Mouse (Mus musculus) intestine, embryonic 14.5 days (tissue): Measurements from ENCODE around the gene Naip1. TPM values are rescaled to one million over a fixed set of nuclear protein-coding genes. Genes with fewer than 3 reads are reported as not detected.
"Not testable (repeated sequence)": the region's sequence is repeated elsewhere in the genome, so short reads cannot be mapped to it uniquely, and the experiment has no call there.

Source experiments
- ATAC-seq: fragments of 200-750 bp; cut with Nextera tagmentation; replicated peaks from 2 replicates; pipeline ENCODE4 v1.8.0; 2017; ENCODE audit warnings: low read depth, moderate number of reproducible peaks, moderate TSS enrichment, moderate library complexity; ENCODE audit not compliant: low FRiP score, low TSS enrichment
- DNase-seq: peaks from one replicate; pipeline ENCODE4 v3.0.0-alpha.2; 2018; ENCODE audit warnings: low spot score
- H3K27ac ChIP-seq: fragments of 300-500 bp; sonication (generic); 2 replicates; pipeline ENCODE4 v1.5.1; 2014; ENCODE audit warnings: low read depth, mild to moderate bottlenecking, control low read depth
- H3K27me3 ChIP-seq: fragments of 300-500 bp; sonication (generic); replicated peaks from 2 replicates; pipeline ENCODE4 v1.6.1; 2014; ENCODE audit warnings: low read length, control low read depth; ENCODE audit not compliant: control insufficient read depth, insufficient read depth
- H3K36me3 ChIP-seq: fragments of 300-500 bp; sonication (generic); 2 replicates; pipeline ENCODE4 v1.6.1; 2014; ENCODE audit warnings: low read length, control low read depth; ENCODE audit not compliant: control insufficient read depth, insufficient read depth
- H3K4me1 ChIP-seq: fragments of 300-500 bp; sonication (generic); replicated peaks from 2 replicates; pipeline ENCODE4 v1.6.1; 2014; ENCODE audit warnings: low read length, control low read depth, mixed read lengths; ENCODE audit not compliant: control insufficient read depth, insufficient read depth
- H3K4me2 ChIP-seq: fragments of 300-500 bp; sonication (generic); 2 replicates; pipeline ENCODE4 v1.6.1; 2014; ENCODE audit warnings: low read length
- H3K4me3 ChIP-seq: fragments of 300-500 bp; sonication (generic); 2 replicates; pipeline ENCODE4 v1.5.1; 2014; ENCODE audit warnings: low read depth, low read length, control low read depth, mixed read lengths
- H3K9ac ChIP-seq: fragments of 300-500 bp; sonication (generic); 2 replicates; pipeline ENCODE4 v1.6.1; 2014; ENCODE audit warnings: mild to moderate bottlenecking, low read length
- H3K9me3 ChIP-seq: fragments of 300-500 bp; sonication (generic); 2 replicates; pipeline ENCODE4 v1.6.1; 2016; ENCODE audit warnings: low read length, control low read depth; ENCODE audit not compliant: control insufficient read depth
- WGBS: fragments of 180-500 bp; shearing (Covaris S2); extraction: QIAGEN DNeasy Blood & Tissue Kit; methylation state at CpG from one replicate; pipeline ENCODE4 v1.1.7; 2014; 5-methylcytosine and 5-hydroxymethylcytosine counted together
- polyA plus RNA-seq: library from polyadenylated mRNA; unstranded; fragments of >200 nt; fragmentation: Nextera tagmentation; extraction: Ambion mirVana; gene quantifications from 2 replicates; pipeline ENCODE4 v1.2.1, GENCODE M21; 2014

Gene Naip1
- polyA plus RNA-seq, 1 experiment from 2014 or later: 1.3 TPM

DNA sequence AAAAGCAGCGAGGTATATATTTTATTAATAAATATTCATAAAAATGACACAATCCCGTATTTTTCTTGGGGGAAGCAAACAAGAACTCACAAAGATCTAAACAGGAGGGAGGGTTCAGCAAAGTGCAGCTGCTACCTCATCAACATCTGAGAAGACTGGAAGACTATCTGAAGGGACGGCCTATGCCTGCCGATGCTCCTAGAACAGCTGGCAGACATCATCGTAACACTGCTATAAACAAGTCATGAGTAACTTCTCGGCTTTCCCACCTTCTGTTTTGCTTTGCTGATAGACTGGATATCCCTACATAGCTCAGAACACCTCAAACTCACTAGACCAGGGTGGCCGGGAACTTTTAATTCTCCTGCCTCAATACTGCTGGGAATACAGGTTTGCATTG, 30.9 kb upstream of the Naip1 start:
- no peak overlapping the region for H3K4me2 ChIP-seq
- H3K4me1 ChIP-seq: no peaks in the 10 kb centered on the region
- H3K27me3 ChIP-seq: no peaks in the 10 kb centered on the region
- peaks cover 76% of the 10 kb centered on the region for H3K36me3 ChIP-seq
- ATAC-seq (no peak), DNase-seq (no peak)
- no peaks in the 10 kb centered on the region for H3K9me3 ChIP-seq
- H3K4me3 ChIP-seq: no peak overlapping the region
- WGBS: 54% methylated on average over 7 of the region's 7 CpGs
- no peak overlapping the region for H3K27ac ChIP-seq
- no peak overlapping the region for H3K9ac ChIP-seq

DNA sequence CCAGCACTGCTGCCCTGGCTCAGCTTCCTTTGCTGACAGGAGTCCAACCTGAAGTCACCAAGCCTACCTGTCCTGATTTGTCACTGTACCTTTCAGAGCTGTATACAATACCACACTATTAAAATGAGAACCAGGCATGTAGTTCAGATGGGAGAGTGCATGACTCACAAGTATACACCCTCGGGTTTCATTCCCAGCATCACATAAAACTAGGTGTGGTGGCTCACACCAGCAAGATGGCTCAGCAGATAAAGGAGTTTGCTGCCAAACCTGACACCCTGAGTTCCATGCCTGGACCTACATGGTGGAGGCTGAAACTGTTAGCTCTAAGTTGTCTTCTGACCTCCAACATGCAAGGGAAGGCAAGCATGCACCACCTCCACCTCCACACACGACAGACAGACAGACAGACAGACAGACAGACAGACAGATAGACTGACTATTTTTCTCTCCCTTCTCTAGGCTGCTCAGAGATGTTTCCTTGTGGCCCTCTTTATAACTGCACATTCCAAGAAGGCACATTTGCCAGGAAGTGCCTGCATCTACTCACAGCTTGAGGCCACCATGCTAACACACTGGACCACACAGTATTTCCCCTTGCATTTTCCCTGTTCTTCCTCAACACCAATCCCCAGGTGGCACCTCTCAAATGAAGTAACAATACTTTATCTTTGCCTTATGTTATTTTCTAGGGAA, 11.0 kb upstream of the Naip1 start:
- WGBS: 75% methylated on average over 2 of the region's 2 CpGs
- H3K9ac ChIP-seq: no peak overlapping the region
- no peaks in the 10 kb centered on the region for H3K27me3 ChIP-seq
- H3K27ac ChIP-seq: no peak overlapping the region
- H3K9me3 ChIP-seq: no peaks in the 10 kb centered on the region
- H3K4me1 ChIP-seq: no peaks in the 10 kb centered on the region
- H3K4me2 ChIP-seq: no peak overlapping the region
- DNase-seq (no peak), ATAC-seq (no peak)
- peaks cover 64% of the 10 kb centered on the region for H3K36me3 ChIP-seq
- H3K4me3 ChIP-seq: no peak overlapping the region

DNA sequence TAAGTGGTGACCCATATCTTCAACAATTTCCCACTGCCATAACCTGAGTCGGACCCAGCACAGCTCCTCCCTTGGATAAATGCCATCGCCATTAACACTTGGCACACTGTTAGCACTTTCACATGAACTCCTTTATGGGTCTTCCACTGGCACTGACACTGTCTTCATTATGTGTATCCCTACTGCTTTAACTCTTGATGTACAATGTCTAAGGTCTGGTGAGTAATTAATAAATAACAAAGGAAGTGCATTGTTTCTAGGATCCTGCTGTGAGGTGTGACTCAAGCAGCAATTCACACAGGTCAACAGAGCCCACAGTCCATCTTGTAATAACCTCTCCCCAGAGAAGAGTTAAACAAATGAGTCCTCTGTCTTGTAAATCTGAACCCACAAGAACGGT, 8.7 kb upstream of the Naip1 start:
- no peak overlapping the region for H3K9ac ChIP-seq
- ATAC-seq (no peak), DNase-seq (no peak)
- H3K36me3 ChIP-seq: peaks cover 44% of the 10 kb centered on the region
- H3K4me1 ChIP-seq: no peaks in the 10 kb centered on the region
- WGBS: 67% methylated on average over 3 of the region's 3 CpGs
- no peak overlapping the region for H3K4me3 ChIP-seq
- H3K9me3 ChIP-seq: no peaks in the 10 kb centered on the region
- no peaks in the 10 kb centered on the region for H3K27me3 ChIP-seq
- H3K27ac ChIP-seq: no peak overlapping the region
- H3K4me2 ChIP-seq: no peak overlapping the region

DNA sequence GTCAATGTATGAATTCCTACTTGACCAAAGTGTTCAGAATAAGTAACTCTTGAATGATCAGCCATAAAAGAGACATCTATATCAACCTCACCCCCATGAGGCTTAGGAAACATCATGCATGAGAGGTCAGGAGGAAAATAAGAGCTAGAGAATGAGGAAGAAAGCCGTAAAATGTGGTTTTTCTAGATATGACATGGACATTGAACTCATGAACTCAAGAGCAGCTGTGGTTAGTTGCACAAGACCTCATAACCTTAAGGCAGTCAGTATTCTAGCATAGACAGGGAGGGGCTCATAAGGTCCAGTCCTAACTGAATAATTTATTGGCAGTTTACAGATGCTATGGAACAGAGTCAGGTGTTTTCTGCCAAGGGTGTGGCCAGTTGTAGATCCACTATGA, 3.2 kb downstream of the Naip1 start:
- Histone ChIP-seq H3K4me3 (no peak overlapping the region), H3K9ac (no peak overlapping the region), H3K36me3 (no peaks in the 10 kb centered on the region), H3K27ac (no peak overlapping the region), H3K27me3 (no peaks in the 10 kb centered on the region), H3K4me1 (no peaks in the 10 kb centered on the region), H3K9me3 (no peaks in the 10 kb centered on the region), H3K4me2 (no peak overlapping the region)
- peak; percentile 62 for ATAC-seq
- DNase-seq: no peak
- 73% methylated on average over 1 of the region's 1 CpGs for WGBS

DNA sequence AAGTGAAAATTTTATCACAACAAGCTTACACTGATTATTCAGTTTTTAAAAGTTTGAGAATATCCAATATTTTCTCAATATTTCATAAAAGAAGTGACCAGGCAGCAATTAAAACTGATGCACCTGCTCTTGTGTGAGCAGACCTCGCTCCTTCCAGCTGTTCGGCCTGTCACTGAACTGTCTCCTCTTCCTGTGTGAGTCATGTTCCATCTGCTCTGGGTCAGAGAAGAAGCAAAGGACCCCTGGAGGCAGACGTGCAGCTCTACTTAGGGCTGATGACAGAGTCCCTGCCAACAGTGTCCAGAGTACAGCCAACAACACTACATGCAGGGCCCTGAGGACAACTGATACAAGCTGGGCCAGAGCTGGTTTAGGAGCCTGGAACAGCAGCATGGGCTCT, 12.6 kb downstream of the Naip1 start:
- DNase-seq (no peak), ATAC-seq (no peak)
- H3K4me3 ChIP-seq: no peak overlapping the region
- no peaks in the 10 kb centered on the region for H3K27me3 ChIP-seq
- H3K9ac ChIP-seq: no peak overlapping the region
- H3K4me2 ChIP-seq: no peak overlapping the region
- no peaks in the 10 kb centered on the region for H3K36me3 ChIP-seq
- 54% methylated on average over 3 of the region's 3 CpGs for WGBS
- no peak overlapping the region for H3K27ac ChIP-seq
- H3K9me3 ChIP-seq: no peaks in the 10 kb centered on the region
- H3K4me1 ChIP-seq: no peaks in the 10 kb centered on the region

DNA sequence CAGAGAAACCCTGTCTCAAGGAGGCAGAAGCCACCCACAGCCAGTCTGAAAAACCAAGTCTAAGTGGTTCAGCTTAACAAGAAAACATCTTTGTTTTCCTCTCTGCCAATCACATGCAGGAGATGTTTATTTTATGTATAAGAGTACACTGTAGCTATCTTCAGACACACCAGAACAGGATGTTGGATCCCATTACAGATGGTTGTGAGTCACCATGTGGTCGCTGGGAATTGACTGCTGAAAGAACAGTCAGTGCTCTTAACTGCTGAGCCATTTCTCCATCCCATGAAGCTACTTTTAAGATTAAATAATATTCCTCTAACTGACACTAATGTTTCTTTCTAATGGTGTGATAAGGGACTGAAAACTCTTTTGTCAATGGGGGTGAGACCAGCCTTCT, 14.0 kb downstream of the Naip1 start:
- ATAC-seq (no peak), DNase-seq (no peak)
- Histone ChIP-seq H3K27ac (no peak overlapping the region), H3K4me1 (no peaks in the 10 kb centered on the region), H3K4me3 (no peak overlapping the region), H3K36me3 (no peaks in the 10 kb centered on the region), H3K9ac (no peak overlapping the region), H3K27me3 (no peaks in the 10 kb centered on the region), H3K4me2 (no peak overlapping the region), H3K9me3 (no peaks in the 10 kb centered on the region)
- WGBS: 40% methylated on average over 1 of the region's 1 CpGs

DNA sequence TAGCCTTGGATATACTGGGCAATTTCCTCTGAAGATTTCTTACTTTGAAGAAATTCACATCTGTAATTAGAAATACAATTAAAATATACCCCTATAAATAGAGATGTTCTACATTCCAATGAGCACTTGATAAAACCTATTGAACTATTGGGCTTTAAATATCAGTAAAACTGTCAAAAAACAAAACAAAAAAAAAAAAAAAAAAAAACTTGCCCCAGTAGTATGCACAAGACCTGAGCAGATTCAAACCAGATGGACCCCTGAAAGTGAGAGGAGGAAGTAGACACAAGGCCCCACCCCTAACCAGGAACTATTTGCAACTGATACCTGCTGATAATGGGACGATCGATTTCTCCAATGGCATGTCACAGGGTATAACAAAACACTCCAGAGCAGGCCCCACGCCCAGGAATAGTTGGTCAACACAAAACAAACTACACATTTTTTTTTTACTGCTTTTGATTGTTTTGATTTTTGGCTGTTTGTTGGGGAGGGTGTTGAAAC, 15.3 kb downstream of the Naip1 start:
- no peak overlapping the region for H3K4me3 ChIP-seq
- H3K27me3 ChIP-seq: no peaks in the 10 kb centered on the region
- H3K4me2 ChIP-seq: no peak overlapping the region
- H3K9me3 ChIP-seq: no peaks in the 10 kb centered on the region
- DNase-seq: no peak
- no peak overlapping the region for H3K27ac ChIP-seq
- H3K9ac ChIP-seq: no peak overlapping the region
- ATAC-seq: no peak
- no peaks in the 10 kb centered on the region for H3K36me3 ChIP-seq
- WGBS: 76% methylated on average over 3 of the region's 3 CpGs
- no peaks in the 10 kb centered on the region for H3K4me1 ChIP-seq

DNA sequence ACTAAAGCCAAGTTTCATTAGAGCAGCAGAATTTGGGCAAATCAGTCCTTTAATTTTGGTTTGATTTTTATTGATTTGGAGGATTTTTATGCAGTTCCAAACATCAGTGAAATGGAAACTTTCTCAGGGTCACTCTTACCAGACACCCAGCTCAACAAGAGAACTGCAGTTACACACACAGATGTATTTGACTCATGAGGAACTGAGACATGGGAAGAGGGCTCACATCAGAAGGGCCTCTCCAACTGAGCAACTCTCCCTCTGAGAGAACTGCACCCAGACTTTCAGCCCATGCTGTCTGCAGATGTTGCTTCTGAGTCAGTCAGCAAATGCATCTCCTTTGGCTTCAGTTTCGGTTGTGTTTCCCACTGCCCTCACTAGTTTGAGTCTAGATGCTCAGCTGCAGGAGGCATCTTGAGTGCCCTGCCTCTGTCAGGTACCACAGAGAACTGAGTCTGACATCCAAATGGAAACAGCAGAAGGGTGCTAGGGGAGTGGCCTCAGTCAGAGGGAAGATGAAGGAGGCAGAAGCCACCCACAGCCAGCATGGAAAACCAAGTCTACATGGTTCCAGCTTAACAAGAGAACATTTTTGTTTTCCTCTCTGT, 16.0 kb downstream of the Naip1 start:
- not testable (repeated sequence) for H3K4me3 ChIP-seq, H3K27ac ChIP-seq, H3K4me1 ChIP-seq, H3K36me3 ChIP-seq, ATAC-seq, DNase-seq, H3K9me3 ChIP-seq, H3K9ac ChIP-seq, H3K27me3 ChIP-seq, H3K4me2 ChIP-seq
- 72% methylated on average over 1 of the region's 1 CpGs for WGBS

DNA sequence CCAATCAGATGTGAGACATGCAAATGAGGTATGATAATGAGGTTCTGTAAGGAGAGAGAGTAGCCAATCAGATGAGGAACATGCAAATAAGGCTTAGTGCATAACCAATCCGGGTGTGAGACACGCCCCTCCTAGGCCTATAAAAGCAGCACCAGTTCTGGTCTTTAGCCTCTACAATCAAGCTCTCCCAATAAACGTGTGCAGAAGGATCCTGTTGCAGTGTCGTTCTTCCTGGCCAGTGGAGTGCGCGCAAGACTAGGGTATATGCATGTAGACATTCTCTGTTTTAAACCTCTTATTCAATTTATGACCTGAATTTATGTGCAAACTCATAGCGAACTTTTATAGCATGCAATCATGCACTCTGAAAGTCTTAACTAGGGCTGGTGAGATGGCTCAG, 32.7 kb downstream of the Naip1 start:
- 87% methylated on average over 7 of the region's 7 CpGs for WGBS
- H3K27me3 ChIP-seq, ATAC-seq: not testable (repeated sequence)

More for the DNA sequence above, 32.7 kb downstream of the Naip1 start:
- H3K27ac ChIP-seq, H3K9ac ChIP-seq, DNase-seq, H3K4me1 ChIP-seq, H3K36me3 ChIP-seq, H3K4me3 ChIP-seq, H3K4me2 ChIP-seq: not testable (repeated sequence)
- H3K9me3 ChIP-seq: peaks cover 14% of the 10 kb centered on the region
